Comparison of ENCODE assay signal across 8 mouse cellular contexts in the genomic region with DNA sequence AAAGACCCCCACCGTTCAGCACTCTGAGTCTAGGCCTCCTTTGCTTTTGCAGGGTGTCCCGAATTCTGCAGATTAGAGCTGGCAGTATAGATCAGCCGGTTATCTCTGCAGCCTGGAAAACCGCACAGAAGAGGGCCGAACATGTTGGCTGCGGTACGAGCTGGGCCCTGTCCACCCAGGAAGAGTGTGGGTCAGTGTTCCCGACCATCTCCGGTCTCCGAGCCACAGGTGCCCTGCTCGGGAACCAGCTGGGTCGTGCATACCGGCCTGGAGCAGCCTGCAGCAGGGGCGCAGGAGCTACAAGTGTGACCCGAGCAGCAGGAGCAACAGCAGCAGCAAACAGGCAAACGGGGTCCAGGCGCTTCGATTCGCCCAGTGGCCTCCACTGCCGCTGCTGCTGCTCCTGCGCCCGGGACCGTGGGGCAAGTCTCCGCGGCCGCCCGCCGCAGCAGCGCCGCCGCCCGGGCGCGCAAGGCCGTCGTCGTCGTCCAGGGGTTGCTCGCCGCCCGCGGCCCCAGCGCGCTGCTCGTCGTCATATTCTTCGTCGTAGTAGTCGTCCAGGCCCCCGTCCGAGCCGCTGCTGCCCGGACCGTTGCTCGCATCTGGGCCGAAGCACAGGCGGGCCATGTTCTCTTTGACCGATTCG. TPM values are rescaled to one million over a fixed set of nuclear protein-coding genes. Genes with fewer than 3 reads are reported as not detected.
DNase-seq lines count a peak whose midpoint lies in the region; TF ChIP-seq lines count a peak whose summit lies in the region.

No protein-coding gene starts in this region.

- peak overlapping the region; percentile 98 for H3K4me3 ChIP-seq in forebrain, embryonic 10.5 days
- H3K4me3 ChIP-seq in hindbrain, embryonic 10.5 days = peak overlapping the region; percentile 70
- peak overlapping the region; percentile 98 for H3K4me3 ChIP-seq in limb, embryonic 10.5 days
- H3K4me3 ChIP-seq in myocyte = peak overlapping the region; percentile 93

- H3ac ChIP-seq in myocyte (ENCODE audit: control insufficient read depth, insufficient read length) = peak overlapping the region; percentile 86

- WGBS in forebrain, embryonic 10.5 days = under 1% methylated on average over 59 of the region's 59 CpGs
- under 1% methylated on average over 59 of the region's 59 CpGs for WGBS in hindbrain, embryonic 10.5 days
- WGBS in limb, embryonic 10.5 days = under 1% methylated on average over 59 of the region's 59 CpGs

- peak overlapping the region; percentile 87 for H3K4me2 ChIP-seq in myocyte (ENCODE audit: low read depth)

- no peaks in the 10 kb centered on the region for H3K9me3 ChIP-seq in forebrain, embryonic 10.5 days
- H3K9me3 ChIP-seq in hindbrain, embryonic 10.5 days = no peaks in the 10 kb centered on the region
- no peaks in the 10 kb centered on the region for H3K9me3 ChIP-seq in limb, embryonic 10.5 days (replicated peaks)

- H3K27ac ChIP-seq in forebrain, embryonic 10.5 days = peak overlapping the region; percentile 99
- peak overlapping the region; percentile 99 for H3K27ac ChIP-seq in hindbrain, embryonic 10.5 days
- peak overlapping the region; percentile 100 for H3K27ac ChIP-seq in limb, embryonic 10.5 days

- peak; percentile 32 to 63 for DNase-seq in heart, adult 18-20 months
- DNase-seq in heart, postnatal 25 days (ENCODE audit: low spot score) = no peak
- DNase-seq in R1 (ENCODE audit: low read depth, low spot score) = peak; percentile 30
- peak; percentile 58 for DNase-seq in forebrain, embryonic 10.5 days (ENCODE audit: extremely low spot score, low spot score)
- peak; percentile 76 for DNase-seq in hindbrain, embryonic 10.5 days (ENCODE audit: low spot score)
- DNase-seq in limb, embryonic 10.5 days (ENCODE audit: low spot score) = peak; percentile 75
- DNase-seq in spleen, postnatal 10 days (ENCODE audit: low spot score in 2 of 2) = no peak

- intact Hi-C loops in heart, postnatal 25 days (cut with DNase I) = loop anchor here (5.0 to 10.0 kb wide), 4 partner anchors 223 to 567 kb away; no protein-coding TSS in a partner anchor

- H3K36me3 ChIP-seq in forebrain, embryonic 10.5 days (replicated peaks) = peaks cover 13% of the 10 kb centered on the region
- H3K36me3 ChIP-seq in hindbrain, embryonic 10.5 days = peaks cover 7% of the 10 kb centered on the region
- H3K36me3 ChIP-seq in limb, embryonic 10.5 days = peaks cover 12% of the 10 kb centered on the region
- no peaks in the 10 kb centered on the region for H3K36me3 ChIP-seq in myocyte (ENCODE audit: control insufficient read depth, insufficient read depth)

- peaks cover 75% of the 10 kb centered on the region for H3K4me1 ChIP-seq in forebrain, embryonic 10.5 days
- peaks cover 63% of the 10 kb centered on the region for H3K4me1 ChIP-seq in hindbrain, embryonic 10.5 days (replicated peaks)
- peaks cover 57% of the 10 kb centered on the region for H3K4me1 ChIP-seq in limb, embryonic 10.5 days

- H3K27me3 ChIP-seq in forebrain, embryonic 10.5 days (ENCODE audit: poor library complexity, severe bottlenecking) = peaks cover 23% of the 10 kb centered on the region
- peaks cover 9% of the 10 kb centered on the region for H3K27me3 ChIP-seq in hindbrain, embryonic 10.5 days (ENCODE audit: insufficient read depth, poor library complexity, severe bottlenecking)
- no peaks in the 10 kb centered on the region for H3K27me3 ChIP-seq in limb, embryonic 10.5 days (ENCODE audit: low read depth, poor library complexity, severe bottlenecking)
- H3K27me3 ChIP-seq in myocyte (ENCODE audit: control insufficient read depth, insufficient read depth, insufficient read length) = no peaks in the 10 kb centered on the region

- TF ChIP-seq POLR2A in myocyte (IDR thresholded peaks at IDR 0.05; ENCODE audit: insufficient read length, low read depth) = peak; percentile 35

- H3K79me2 ChIP-seq in myocyte (ENCODE audit: control insufficient read depth, insufficient read depth) = peaks cover 22% of the 10 kb centered on the region

TF ChIP-seq in myocyte, 11 proteins besides CTCF, POLR2A, EP300 and RAD21:
- TF ChIP-seq MAX (IDR thresholded peaks at IDR 0.05; ENCODE audit: low read depth) (no peak), POLR2AphosphoS2 (IDR thresholded peaks at IDR 0.05; ENCODE audit: insufficient read length, low read depth) (peak; percentile 39)
TF ChIP-seq in myocyte: peak in this region for 1.

RNA-seq across cellular contexts. Expression of gene Gas1, which starts 1.6 kb away (rescaled TPM):
- total RNA-seq in heart, adult 18-20 months (2021) = 10 to 100 TPM; 23.9 to 26.0 TPM
- 10 to 100 TPM; 31.5 to 32.9 TPM for total RNA-seq in heart, postnatal 25 days (2021)
- polyA plus RNA-seq in forebrain, embryonic 10.5 days (2016; fragmentation: Nextera tagmentation; extraction: Ambion mirVana) = 72.6 and 72.7 TPM in 2 replicates
- 78.7 and 97.1 TPM in 2 replicates for polyA plus RNA-seq in hindbrain, embryonic 10.5 days (2016; fragmentation: Nextera tagmentation; extraction: Ambion mirVana)
- polyA plus RNA-seq in limb, embryonic 10.5 days (2016; fragmentation: Nextera tagmentation; extraction: Ambion mirVana) = 143 and 161 TPM in 2 replicates
- 25.7 TPM for polyA plus RNA-seq in myocyte (2012; fragmentation: generic; extraction: Trizol)

Comparison
In these comparisons a context has a peak if more than half of its experiments do, and no peak if none do; other contexts are left out.
1. DNase-seq: peak in heart, adult 18-20 months (2 of 2), R1 (single experiment), forebrain, embryonic 10.5 days (single experiment), hindbrain, embryonic 10.5 days (single experiment) and limb, embryonic 10.5 days (single experiment); none in heart, postnatal 25 days (single experiment) and spleen, postnatal 10 days (0 of 2).
2. Peak in every context shown above with its lines, with median percentiles within 50 percentile points of each other: H3K27ac ChIP-seq and H3K4me3 ChIP-seq.